Mouse (Mus musculus): ENCODE data around the gene Frmd8. TPM values are rescaled to one million over a fixed set of nuclear protein-coding genes. Genes with fewer than 3 reads are reported as not detected.

Frmd8 gene
- total and polyA plus RNA-seq, 2 experiments: 5.2 to 14.2 TPM

DNA sequence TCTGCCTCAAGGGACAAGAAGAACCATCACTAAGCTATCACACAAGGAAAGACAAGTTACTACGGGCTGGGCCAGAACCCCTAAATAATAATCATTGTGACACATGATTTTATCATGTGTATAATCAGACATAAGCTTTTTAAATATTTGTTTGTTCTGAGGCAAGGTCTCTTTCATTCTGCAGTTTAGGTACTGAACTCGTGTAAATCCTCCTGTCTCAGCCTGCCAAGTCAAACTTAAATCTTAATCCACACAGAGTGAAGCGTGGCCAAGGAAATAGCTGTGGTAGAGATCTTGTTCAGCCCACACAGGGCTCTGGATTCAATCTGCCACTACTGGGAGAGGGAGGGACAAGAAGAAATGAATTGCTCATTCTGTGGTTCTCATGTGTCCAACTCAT, 32.2 kb upstream of the Frmd8 start:
- Histone ChIP-seq H3K4me3 (ENCODE audit: insufficient read depth, low read depth, low read length) (no peak overlapping the region), H3K36me3 (ENCODE audit: control insufficient read depth, insufficient read depth, low read length) (peaks cover 44% of the 10 kb centered on the region), H3K27me3 (ENCODE audit: control insufficient read depth, insufficient read depth, low read length) (no peaks in the 10 kb centered on the region), H3K9ac (ENCODE audit: low read depth, low read length) (no peak overlapping the region), H3K4me1 (ENCODE audit: control insufficient read depth, insufficient read depth, low read length) (peaks cover 7% of the 10 kb centered on the region; the same call in 1 of the 2 replicates), H3K79me2 (ENCODE audit: control insufficient read depth, insufficient read depth, low read length) (peaks cover 29% of the 10 kb centered on the region), H3K27ac (replicated peaks; ENCODE audit: insufficient read depth, low read depth, low read length) (no peak overlapping the region)
- WGBS: 67% methylated on average over 3 of the region's 3 CpGs
- TF ChIP-seq CTCF (IDR thresholded peaks at IDR 0.05; ENCODE audit: low read depth, low read length) (no peak), POLR2A (IDR thresholded peaks at IDR 0.05; ENCODE audit: extremely low read depth, insufficient read depth, low read length) (no peak)
- DNase-seq (ENCODE audit: extremely low read depth, low read depth, low spot score): no peak

DNA sequence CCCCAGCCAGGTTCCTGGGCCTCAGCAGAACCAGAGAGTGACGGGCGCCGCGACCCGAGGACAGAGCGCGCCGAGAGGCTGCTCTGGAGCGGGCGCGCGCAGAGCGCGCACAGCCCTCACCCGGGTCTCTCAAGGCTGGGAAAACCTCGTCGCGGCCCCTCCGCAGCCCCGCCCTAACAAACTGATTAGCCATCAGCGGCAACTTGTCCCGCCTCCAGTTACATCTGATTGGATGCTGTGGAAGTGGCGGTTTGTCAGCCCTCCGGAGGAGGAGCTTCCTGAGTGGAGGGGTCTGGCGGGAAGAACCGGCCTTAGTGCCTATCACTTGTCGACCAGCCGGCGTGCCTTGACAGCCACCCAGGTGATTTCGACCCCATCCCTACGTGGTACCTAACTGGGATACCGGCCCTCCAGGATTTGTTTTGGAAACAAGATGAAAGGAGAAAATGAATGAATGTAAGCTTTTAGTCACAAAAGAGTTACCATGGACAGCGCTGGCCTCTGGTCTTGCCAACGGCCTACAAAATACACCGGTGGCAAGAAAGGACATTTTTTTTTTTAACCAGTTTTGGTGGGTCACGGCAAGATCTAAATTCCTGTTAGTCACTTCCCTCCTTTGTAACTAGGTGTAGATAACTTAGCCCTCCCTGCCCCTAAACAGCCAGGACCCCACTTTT, 19.1 kb upstream of the Frmd8 start, which contains the start of gene Tigd3:
Gene Tigd3, minus strand, starts transcription at position 148 of the 677 bp plus-strand sequence.
- Histone ChIP-seq H3K36me3 (ENCODE audit: control insufficient read depth, insufficient read depth, low read length) (peaks cover 12% of the 10 kb centered on the region; the same call in 1 of the 2 replicates), H3K27me3 (ENCODE audit: control insufficient read depth, insufficient read depth, low read length) (no peaks in the 10 kb centered on the region), H3K4me3 (ENCODE audit: insufficient read depth, low read depth, low read length) (peak within 1 kb of the TSS; percentile 54), H3K9ac (ENCODE audit: low read depth, low read length) (peak within 1 kb of the TSS; percentile 63), H3K4me1 (ENCODE audit: control insufficient read depth, insufficient read depth, low read length) (peaks cover 6% of the 10 kb centered on the region), H3K79me2 (ENCODE audit: control insufficient read depth, insufficient read depth, low read length) (no peaks in the 10 kb centered on the region), H3K27ac (replicated peaks; ENCODE audit: insufficient read depth, low read depth, low read length) (no peak within 1 kb of the TSS)
- TF ChIP-seq POLR2A (IDR thresholded peaks at IDR 0.05; ENCODE audit: extremely low read depth, insufficient read depth, low read length): no peak
- no peak for TF ChIP-seq CTCF (IDR thresholded peaks at IDR 0.05; ENCODE audit: low read depth, low read length)
- WGBS: 2% methylated on average over 36 of the region's 36 CpGs
- peak; percentile 58 for DNase-seq (ENCODE audit: extremely low read depth, low read depth, low spot score)

DNA sequence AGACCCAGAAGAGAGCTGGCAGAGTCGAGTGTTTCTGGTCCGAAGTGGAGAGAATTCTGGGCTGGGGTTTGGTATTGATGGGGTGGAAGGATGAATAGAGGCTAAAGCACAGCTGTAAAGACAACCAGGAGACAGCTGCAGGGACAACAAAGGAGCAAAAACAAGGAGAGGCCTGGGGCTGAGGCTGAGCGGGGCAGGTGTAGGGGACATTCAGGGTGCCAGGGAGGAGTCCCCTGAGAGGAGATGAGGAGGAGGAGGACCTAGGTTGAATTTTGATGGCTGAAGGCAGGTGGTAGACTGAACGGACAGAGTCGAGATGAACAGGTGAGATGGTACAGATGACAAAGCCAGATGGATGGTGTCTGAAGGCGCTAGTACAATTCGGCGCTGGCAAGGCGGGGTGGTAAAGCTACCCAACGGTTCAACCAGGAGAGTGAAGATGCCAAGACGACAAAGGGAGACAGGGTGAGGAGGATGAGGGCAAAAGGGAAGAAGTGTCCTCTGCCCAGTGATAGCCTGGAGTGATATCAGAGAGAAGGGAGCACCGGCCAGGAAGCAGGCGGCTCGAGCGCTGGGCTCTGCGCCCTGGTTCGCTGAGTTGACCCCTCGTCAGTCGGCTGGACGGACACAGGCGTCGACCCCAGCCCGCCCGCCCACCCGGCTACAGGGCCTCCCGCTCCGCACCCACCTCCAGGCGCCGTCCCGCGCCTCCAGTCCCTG, 18.4 kb upstream of the Frmd8 start:
- Histone ChIP-seq H3K4me3 (ENCODE audit: insufficient read depth, low read depth, low read length) (peak overlapping the region; percentile 54), H3K27me3 (ENCODE audit: control insufficient read depth, insufficient read depth, low read length) (no peaks in the 10 kb centered on the region), H3K9ac (ENCODE audit: low read depth, low read length) (peak overlapping the region; percentile 63), H3K79me2 (ENCODE audit: control insufficient read depth, insufficient read depth, low read length) (no peaks in the 10 kb centered on the region), H3K27ac (replicated peaks; ENCODE audit: insufficient read depth, low read depth, low read length) (no peak overlapping the region), H3K36me3 (ENCODE audit: control insufficient read depth, insufficient read depth, low read length) (peaks cover 7% of the 10 kb centered on the region; the same call in 1 of the 2 replicates), H3K4me1 (ENCODE audit: control insufficient read depth, insufficient read depth, low read length) (peaks cover 8% of the 10 kb centered on the region)
- DNase-seq (ENCODE audit: extremely low read depth, low read depth, low spot score): no peak
- no peak for TF ChIP-seq POLR2A (IDR thresholded peaks at IDR 0.05; ENCODE audit: extremely low read depth, insufficient read depth, low read length)
- TF ChIP-seq CTCF (IDR thresholded peaks at IDR 0.05; ENCODE audit: low read depth, low read length): no peak
- 19% methylated on average over 29 of the region's 31 CpGs for WGBS

DNA sequence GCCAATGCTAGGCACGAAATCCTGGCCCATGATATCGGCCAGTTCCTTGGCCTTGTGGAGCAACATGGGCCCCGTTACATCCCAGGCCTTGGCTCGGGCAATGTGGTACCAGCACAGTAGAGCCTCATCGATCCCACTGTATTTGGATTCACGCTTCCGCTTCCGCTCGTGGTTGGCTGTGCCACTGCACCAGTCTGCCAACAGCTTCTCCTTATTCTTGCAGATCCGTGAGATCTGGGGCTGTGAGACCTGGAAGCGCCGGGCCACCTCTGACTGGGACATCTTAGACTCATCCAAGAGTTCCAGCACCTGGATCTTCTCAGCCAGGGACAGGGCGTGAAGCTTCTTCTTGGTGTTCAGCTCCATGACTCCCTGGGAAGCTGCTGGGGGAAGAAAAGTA, 17.7 kb upstream of the Frmd8 start:
- no peaks in the 10 kb centered on the region for H3K79me2 ChIP-seq (ENCODE audit: control insufficient read depth, insufficient read depth, low read length)
- no peak overlapping the region for H3K9ac ChIP-seq (ENCODE audit: low read depth, low read length)
- 94% methylated on average over 13 of the region's 13 CpGs for WGBS
- no peak overlapping the region for H3K27ac ChIP-seq (replicated peaks; ENCODE audit: insufficient read depth, low read depth, low read length)
- peaks cover 12% of the 10 kb centered on the region for H3K4me1 ChIP-seq (ENCODE audit: control insufficient read depth, insufficient read depth, low read length)
- TF ChIP-seq POLR2A (IDR thresholded peaks at IDR 0.05; ENCODE audit: extremely low read depth, insufficient read depth, low read length) (no peak), CTCF (IDR thresholded peaks at IDR 0.05; ENCODE audit: low read depth, low read length) (no peak)
- H3K4me3 ChIP-seq (ENCODE audit: insufficient read depth, low read depth, low read length): no peak overlapping the region
- DNase-seq (ENCODE audit: extremely low read depth, low read depth, low spot score): no peak
- H3K36me3 ChIP-seq (ENCODE audit: control insufficient read depth, insufficient read depth, low read length): peaks cover 5% of the 10 kb centered on the region; the same call in 1 of the 2 replicates
- no peaks in the 10 kb centered on the region for H3K27me3 ChIP-seq (ENCODE audit: control insufficient read depth, insufficient read depth, low read length)

DNA sequence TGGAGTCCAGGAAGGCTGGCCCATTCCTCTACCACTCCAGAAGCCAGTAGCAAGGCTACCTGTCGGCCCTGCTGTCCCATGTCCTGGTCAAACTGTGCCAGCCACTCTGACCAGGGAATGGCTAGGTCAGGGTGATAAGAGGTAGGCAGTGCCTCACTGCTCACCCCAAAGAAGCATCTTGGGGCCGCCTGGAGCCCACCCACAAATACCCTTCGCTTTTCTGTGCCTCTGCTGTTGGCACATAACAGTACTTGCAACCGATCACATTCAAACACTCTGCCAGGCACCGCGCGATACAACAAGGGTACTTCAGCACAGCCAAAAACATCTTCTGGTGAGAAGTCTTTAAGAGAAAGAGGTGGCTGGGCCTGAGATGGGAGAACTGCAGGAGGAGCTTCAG, 17.2 kb upstream of the Frmd8 start:
- H3K4me3 ChIP-seq (ENCODE audit: insufficient read depth, low read depth, low read length): no peak overlapping the region
- H3K4me1 ChIP-seq (ENCODE audit: control insufficient read depth, insufficient read depth, low read length): peaks cover 14% of the 10 kb centered on the region
- TF ChIP-seq CTCF (IDR thresholded peaks at IDR 0.05; ENCODE audit: low read depth, low read length) (no peak), POLR2A (IDR thresholded peaks at IDR 0.05; ENCODE audit: extremely low read depth, insufficient read depth, low read length) (no peak)
- no peaks in the 10 kb centered on the region for H3K79me2 ChIP-seq (ENCODE audit: control insufficient read depth, insufficient read depth, low read length)
- no peak for DNase-seq (ENCODE audit: extremely low read depth, low read depth, low spot score)
- H3K27ac ChIP-seq (replicated peaks; ENCODE audit: insufficient read depth, low read depth, low read length): no peak overlapping the region
- no peaks in the 10 kb centered on the region for H3K27me3 ChIP-seq (ENCODE audit: control insufficient read depth, insufficient read depth, low read length)
- H3K36me3 ChIP-seq (ENCODE audit: control insufficient read depth, insufficient read depth, low read length): peaks cover 5% of the 10 kb centered on the region; the same call in 1 of the 2 replicates
- H3K9ac ChIP-seq (ENCODE audit: low read depth, low read length): no peak overlapping the region
- WGBS: 99% methylated on average over 7 of the region's 7 CpGs

Measured in liver, adult 2 months (tissue).